ENCODE assay signal across 9 mouse cellular contexts in the genomic region with DNA sequence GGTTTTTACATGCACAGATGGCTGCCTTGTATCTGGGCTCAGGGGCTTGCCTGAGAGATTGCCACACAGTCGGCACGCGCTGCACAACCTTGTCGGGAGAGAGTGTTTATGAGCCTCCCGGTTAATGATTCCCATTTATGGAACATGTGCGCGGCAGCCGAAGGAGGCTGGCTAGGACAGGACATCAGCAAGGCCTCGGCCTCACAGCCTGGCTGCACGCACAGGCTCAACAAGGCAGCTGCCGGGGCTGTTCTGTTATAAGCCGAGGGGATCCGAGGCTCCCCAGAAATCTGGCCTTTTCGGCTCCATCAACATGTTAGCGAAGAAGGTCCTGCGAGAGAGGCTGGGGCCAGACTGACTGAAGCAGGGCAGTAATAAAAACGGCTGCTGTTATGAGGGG.
A peak's percentile ranks its signal among the peaks of the same experiment; 100 is the strongest.
DNase-seq lines count a peak whose midpoint lies in the region; ATAC-seq and TF ChIP-seq lines count a peak whose summit lies in the region.
"Had no signal": no experiment of that assay in that cellular context is flagged by ENCODE, and none has a peak within 500 bp of the region (broad histone marks: within the 10 kb centered on the region; RNA-seq: fewer than 3 reads in every experiment).

No protein-coding gene starts in this region.

- no peak overlapping the region for H3K4me3 ChIP-seq in heart, postnatal 0 days (ENCODE audit: low read depth, low read length)
- no peak overlapping the region for H3K4me3 ChIP-seq in intestine, postnatal 0 days (ENCODE audit: low read depth, low read length)
- no peak overlapping the region for H3K4me3 ChIP-seq in liver, embryonic 13.5 days (replicated peaks)

- H3K4me1 ChIP-seq in heart, postnatal 0 days (ENCODE audit: control insufficient read depth, insufficient read depth) = peaks cover 9% of the 10 kb centered on the region; the same call in 1 of the 2 replicates
- H3K4me1 ChIP-seq in intestine, postnatal 0 days (replicated peaks; ENCODE audit: control insufficient read depth, insufficient read depth, low read length) = 0 out of 2 replicates have a peak, but pooled peaks cover 2% of the 10 kb centered on the region
- H3K4me1 ChIP-seq in liver, embryonic 13.5 days (replicated peaks) = no peaks in the 10 kb centered on the region

- 52% methylated on average over 17 of the region's 17 CpGs for WGBS in heart, postnatal 0 days
- 17% methylated on average over 17 of the region's 17 CpGs for WGBS in intestine, postnatal 0 days
- 64% methylated on average over 17 of the region's 17 CpGs for WGBS in liver, embryonic 13.5 days (ENCODE audit: insufficient replicate concordance)

- no peak for TF ChIP-seq EP300 in heart, postnatal 0 days (IDR thresholded peaks at IDR 0.05; ENCODE audit: low read depth)

- H3K36me3 ChIP-seq in heart, postnatal 0 days (replicated peaks; ENCODE audit: control insufficient read depth, insufficient read depth, low read length) = no peaks in the 10 kb centered on the region
- no peaks in the 10 kb centered on the region for H3K36me3 ChIP-seq in intestine, postnatal 0 days (ENCODE audit: control insufficient read depth, insufficient read depth)
- no peaks in the 10 kb centered on the region for H3K36me3 ChIP-seq in liver, embryonic 13.5 days

- no peak for ATAC-seq in heart, postnatal 0 days (ENCODE audit: insufficient read depth, low read depth)
- peak; percentile 95 for ATAC-seq in intestine, postnatal 0 days
- ATAC-seq in liver, embryonic 13.5 days (ENCODE audit: low read depth) = peak; percentile 48; the same call in 1 of the 2 replicates

- no peak overlapping the region for H3K4me2 ChIP-seq in heart, postnatal 0 days (ENCODE audit: low read depth, low read length)
- H3K4me2 ChIP-seq in intestine, postnatal 0 days (replicated peaks; ENCODE audit: low read depth) = no peak overlapping the region; the same call in 1 of the 2 replicates
- H3K4me2 ChIP-seq in liver, embryonic 13.5 days = no peak overlapping the region

- H3K27me3 ChIP-seq in heart, postnatal 0 days (ENCODE audit: control insufficient read depth, insufficient read depth, low read length) = no peaks in the 10 kb centered on the region
- no peaks in the 10 kb centered on the region; the same call in 1 of the 2 replicates for H3K27me3 ChIP-seq in intestine, postnatal 0 days (replicated peaks; ENCODE audit: control insufficient read depth, insufficient read depth, low read length)
- no peaks in the 10 kb centered on the region for H3K27me3 ChIP-seq in liver, embryonic 13.5 days

- no peak overlapping the region for H3K9ac ChIP-seq in heart, postnatal 0 days (replicated peaks; ENCODE audit: low read depth, low read length)
- no peak overlapping the region for H3K9ac ChIP-seq in intestine, postnatal 0 days (ENCODE audit: low read depth, low read length)
- H3K9ac ChIP-seq in liver, embryonic 13.5 days = no peak overlapping the region

- no peaks in the 10 kb centered on the region for H3K9me3 ChIP-seq in heart, postnatal 0 days (replicated peaks; ENCODE audit: control insufficient read depth, low read length)
- no peaks in the 10 kb centered on the region for H3K9me3 ChIP-seq in intestine, postnatal 0 days (ENCODE audit: control insufficient read depth)
- H3K9me3 ChIP-seq in liver, embryonic 13.5 days (replicated peaks) = no peaks in the 10 kb centered on the region

- no peak for TF ChIP-seq CTCF in heart, postnatal 0 days (IDR thresholded peaks at IDR 0.05; ENCODE audit: low read depth)
- TF ChIP-seq CTCF in intestine, postnatal 0 days (IDR thresholded peaks at IDR 0.05; ENCODE audit: low read depth) = no peak

- no peak for DNase-seq in heart, postnatal 0 days (ENCODE audit: low spot score)
- no peak for DNase-seq in heart, adult 9 months (ENCODE audit: low spot score in 2 of 2)
- DNase-seq in embryo, embryonic 10.5 days (ENCODE audit: low spot score) = peak; percentile 28
- no peak for DNase-seq in liver, embryonic 13.5 days
- no peak for DNase-seq in left cerebral cortex, adult 18-20 months (ENCODE audit: low spot score in 2 of 2)
- no peak for DNase-seq in thymus, postnatal 0 days (ENCODE audit: low spot score)
- DNase-seq in MN1 (ENCODE audit: low spot score) = no peak
- DNase-seq: cerebellum, adult 2 months had no signal

- peak overlapping the region; percentile 50 for H3K27ac ChIP-seq in heart, postnatal 0 days (ENCODE audit: low read depth)
- H3K27ac ChIP-seq in intestine, postnatal 0 days (ENCODE audit: low read depth, low read length) = no peak overlapping the region
- no peak overlapping the region for H3K27ac ChIP-seq in liver, embryonic 13.5 days
